Mouse (Mus musculus): ENCODE results near the gene Zc3h8.

GRCm38 (mm10) chr2:128924799-128925198 lies 19.1 kb downstream of the Zc3h8 start:
- TF ChIP-seq GATA1 (IDR thresholded peaks at IDR 0.05; ENCODE audit: borderline replicate concordance, low read length) (no peak), FLI1 (IDR thresholded peaks at IDR 0.05; ENCODE audit: low read length) (no peak)

Data from megakaryocyte, embryonic 14.5 days (primary cell).